Mouse (Mus musculus) limb, embryonic 14.5 days (tissue): Measurements from ENCODE around the gene Lpp. TPM values are rescaled to one million over a fixed set of nuclear protein-coding genes. Genes with fewer than 3 reads are reported as not detected.

ENCODE experiments used
- ATAC-seq: fragments of 200-750 bp; cut with Nextera tagmentation; 2 replicates; pipeline ENCODE4 v1.8.0; 2017; ENCODE audit warnings: low read depth, moderate number of reproducible peaks, moderate TSS enrichment; ENCODE audit not compliant: low FRiP score
- DNase-seq: peaks from one replicate; pipeline ENCODE4 v3.0.0-alpha.2; 2015; ENCODE audit warnings: low spot score
- H3K27ac ChIP-seq: fragments of 300-500 bp; sonication (generic); replicated peaks from 2 replicates; pipeline ENCODE4 v1.5.1; 2014; ENCODE audit warnings: low read depth, mild to moderate bottlenecking, low read length, moderate library complexity, mixed read lengths
- H3K27me3 ChIP-seq: fragments of 300-500 bp; sonication (generic); 2 replicates; pipeline ENCODE4 v1.6.1; 2014; ENCODE audit warnings: low read length, mixed read lengths; ENCODE audit not compliant: control insufficient read depth, insufficient read depth
- H3K36me3 ChIP-seq: fragments of 300-500 bp; sonication (generic); 2 replicates; pipeline ENCODE4 v1.6.1; 2014; ENCODE audit warnings: mild to moderate bottlenecking, low read length, moderate library complexity, mixed read lengths; ENCODE audit not compliant: control insufficient read depth, insufficient read depth
- H3K4me1 ChIP-seq: fragments of 300-500 bp; sonication (generic); 2 replicates; pipeline ENCODE4 v1.6.1; 2014; ENCODE audit warnings: antibody characterized with exemption, low read length, mixed read lengths; ENCODE audit not compliant: control insufficient read depth, insufficient read depth
- H3K4me2 ChIP-seq: fragments of 300-500 bp; sonication (generic); replicated peaks from 2 replicates; pipeline ENCODE4 v1.6.1; 2014; ENCODE audit warnings: low read depth, mild to moderate bottlenecking, low read length, moderate library complexity; ENCODE audit not compliant: severe bottlenecking
- H3K4me3 ChIP-seq: fragments of 300-500 bp; sonication (generic); replicated peaks from 2 replicates; pipeline ENCODE4 v1.5.1; 2014; ENCODE audit warnings: low read length
- H3K9ac ChIP-seq: fragments of 300-500 bp; sonication (generic); 2 replicates; pipeline ENCODE4 v1.6.1; 2014; ENCODE audit warnings: mild to moderate bottlenecking, low read depth, low read length, moderate library complexity; ENCODE audit not compliant: severe bottlenecking
- H3K9me3 ChIP-seq: fragments of 300-500 bp; sonication (generic); 2 replicates; pipeline ENCODE4 v1.6.1; 2016; ENCODE audit warnings: low read length; ENCODE audit not compliant: control insufficient read depth
- POLR2A ChIP-seq: fragments of 200-500 bp; IDR thresholded peaks from 2 replicates; pipeline ENCODE4 v1.8.0; 2012; ENCODE audit warnings: inconsistent platforms, mild to moderate bottlenecking, moderate library complexity, borderline replicate concordance; ENCODE audit not compliant: insufficient read depth, insufficient read length; ENCODE audit errors: extremely low read depth
- WGBS: fragments of 180-500 bp; shearing (Covaris S2); extraction: QIAGEN DNeasy Blood & Tissue Kit; methylation state at CpG from one replicate; pipeline ENCODE4 v1.1.7; 2014; 5-methylcytosine and 5-hydroxymethylcytosine counted together
- polyA plus RNA-seq, 2 experiments: library from polyadenylated mRNA; depleted of rRNA in 1 of 2; stranded (reverse) in 1 of 2; unstranded in 1 of 2; fragments of >200 nt; fragmentation: Nextera tagmentation in 1 of 2; extraction: Ambion mirVana in 1 of 2; gene quantifications; 2 replicates each; pipeline versions ENCODE4 v1.2.1 to v1.2.3; 2012 to 2014

Gene Lpp
- polyA plus RNA-seq, 2 experiments, result 15.1 to 46.7 TPM

DNA sequence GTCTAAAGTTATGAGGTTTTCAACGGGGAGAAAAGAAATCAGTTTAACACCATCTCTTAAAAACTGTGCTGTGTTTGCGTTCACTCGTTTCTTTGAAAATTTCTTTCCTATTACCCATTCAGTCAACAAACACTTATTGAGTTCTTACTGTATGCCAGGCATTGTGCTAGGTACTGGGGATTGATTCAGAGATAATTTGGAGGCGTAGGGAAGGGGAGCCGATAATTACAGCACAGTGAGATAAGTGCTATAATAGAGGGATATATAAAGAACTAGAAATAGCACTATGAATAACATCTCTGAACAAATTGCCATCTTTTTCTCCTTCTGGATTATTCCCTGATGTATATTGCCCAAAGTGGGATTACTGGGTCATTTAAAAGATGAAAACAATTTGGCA, 57.8 kb downstream of the Lpp start:
- Histone ChIP-seq H3K4me1 (peaks cover 25% of the 10 kb centered on the region), H3K9ac (no peak overlapping the region), H3K4me3 (no peak overlapping the region), H3K27ac (no peak overlapping the region), H3K4me2 (no peak overlapping the region), H3K36me3 (0 out of 2 replicates have a peak, but pooled peaks cover under 1% of the 10 kb centered on the region), H3K9me3 (no peaks in the 10 kb centered on the region), H3K27me3 (no peaks in the 10 kb centered on the region)
- no peak for ATAC-seq
- WGBS, result 66% methylated on average over 5 of the region's 5 CpGs
- DNase-seq, result no peak
- TF ChIP-seq POLR2A, result no peak

DNA sequence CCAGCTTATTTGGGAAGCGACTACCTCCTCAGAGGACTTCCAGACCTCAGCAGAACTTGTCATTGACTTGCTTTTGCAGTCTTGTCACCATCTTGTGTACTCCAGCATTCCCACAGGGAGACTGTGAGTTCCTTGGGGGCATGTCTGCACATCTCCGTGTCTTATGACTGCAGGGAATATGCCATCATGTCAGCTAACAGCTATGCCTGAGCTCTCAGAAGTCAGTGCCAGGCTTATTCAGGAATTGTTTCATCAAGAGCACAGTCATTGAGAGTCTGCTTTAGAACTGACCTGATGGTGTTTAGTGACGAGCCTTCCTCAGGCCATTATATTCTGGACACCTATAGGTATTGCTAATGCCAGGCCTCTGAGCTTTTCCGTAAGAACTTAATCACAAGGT, 60.2 kb downstream of the Lpp start:
- no peak overlapping the region for H3K9ac ChIP-seq
- DNase-seq, result no peak
- no peak for ATAC-seq
- 73% methylated on average over 4 of the region's 4 CpGs for WGBS
- no peak overlapping the region for H3K4me3 ChIP-seq
- H3K27ac ChIP-seq, result no peak overlapping the region
- TF ChIP-seq POLR2A, result no peak
- H3K27me3 ChIP-seq, result no peaks in the 10 kb centered on the region
- H3K4me1 ChIP-seq, result peaks cover 25% of the 10 kb centered on the region
- peaks cover 14% of the 10 kb centered on the region for H3K36me3 ChIP-seq
- H3K4me2 ChIP-seq, result no peak overlapping the region
- H3K9me3 ChIP-seq, result no peaks in the 10 kb centered on the region

GRCm38 (mm10) chr16:24454493-24454892, 61.2 kb downstream of the Lpp start:
- H3K4me3 ChIP-seq, result no peak overlapping the region
- H3K9ac ChIP-seq, result no peak overlapping the region
- no peak for ATAC-seq
- peaks cover 18% of the 10 kb centered on the region for H3K36me3 ChIP-seq
- H3K9me3 ChIP-seq, result no peaks in the 10 kb centered on the region
- H3K4me2 ChIP-seq, result no peak overlapping the region
- H3K27ac ChIP-seq, result no peak overlapping the region
- H3K4me1 ChIP-seq, result peaks cover 22% of the 10 kb centered on the region
- DNase-seq, result no peak
- no peak for TF ChIP-seq POLR2A
- 16% methylated on average over 4 of the region's 4 CpGs for WGBS
- H3K27me3 ChIP-seq, result no peaks in the 10 kb centered on the region

GRCm38 (mm10) chr16:24455361-24455855, 62.1 kb downstream of the Lpp start:
- Histone ChIP-seq H3K4me1 (peaks cover 18% of the 10 kb centered on the region), H3K9me3 (no peaks in the 10 kb centered on the region), H3K4me3 (no peak overlapping the region), H3K27me3 (no peaks in the 10 kb centered on the region), H3K27ac (no peak overlapping the region), H3K9ac (no peak overlapping the region), H3K36me3 (peaks cover 18% of the 10 kb centered on the region), H3K4me2 (no peak overlapping the region)
- no peak for TF ChIP-seq POLR2A
- no peak for DNase-seq
- ATAC-seq, result no peak
- WGBS, result 39% methylated on average over 3 of the region's 3 CpGs

DNA sequence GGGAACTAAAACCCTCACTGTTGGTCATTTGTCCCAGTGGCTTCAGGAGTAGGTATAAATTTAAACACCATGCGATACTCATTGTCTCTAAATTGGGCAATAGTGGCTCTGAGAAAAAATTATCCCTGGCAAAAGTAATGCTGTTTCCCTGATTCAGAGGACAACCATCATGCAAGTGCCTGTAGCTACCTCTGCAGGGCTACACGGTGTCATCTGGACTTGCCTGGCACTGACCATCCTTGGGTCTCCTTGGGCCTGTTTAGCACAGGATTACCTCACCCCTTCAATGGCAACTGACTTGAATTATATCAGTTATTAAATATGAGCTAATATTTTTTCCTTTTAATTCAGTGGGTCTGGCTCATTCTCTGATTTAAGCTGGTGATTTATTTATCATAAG, 70.5 kb downstream of the Lpp start:
- H3K36me3 ChIP-seq, result peaks cover under 1% of the 10 kb centered on the region; the same call in 1 of the 2 replicates
- no peak for TF ChIP-seq POLR2A
- 95% methylated on average over 2 of the region's 2 CpGs for WGBS
- no peaks in the 10 kb centered on the region for H3K9me3 ChIP-seq
- no peak overlapping the region for H3K4me3 ChIP-seq
- no peak overlapping the region for H3K27ac ChIP-seq
- H3K9ac ChIP-seq, result no peak overlapping the region
- ATAC-seq (no peak), DNase-seq (no peak)
- peaks cover 6% of the 10 kb centered on the region; the same call in 1 of the 2 replicates for H3K4me1 ChIP-seq
- no peak overlapping the region for H3K4me2 ChIP-seq
- no peaks in the 10 kb centered on the region for H3K27me3 ChIP-seq

GRCm38 (mm10) chr16:24464436-24464835, 71.1 kb downstream of the Lpp start:
- ATAC-seq, result no peak
- WGBS, result 62% methylated on average over 5 of the region's 5 CpGs
- H3K4me3 ChIP-seq, result no peak overlapping the region
- H3K4me1 ChIP-seq, result peaks cover 6% of the 10 kb centered on the region; the same call in 1 of the 2 replicates
- H3K9ac ChIP-seq, result no peak overlapping the region
- H3K27me3 ChIP-seq, result no peaks in the 10 kb centered on the region
- no peaks in the 10 kb centered on the region for H3K36me3 ChIP-seq
- DNase-seq, result no peak
- no peak overlapping the region for H3K4me2 ChIP-seq
- no peaks in the 10 kb centered on the region for H3K9me3 ChIP-seq
- no peak overlapping the region for H3K27ac ChIP-seq
- no peak for TF ChIP-seq POLR2A
